In genomic region chr2:118182136-118182535, GRCm38 (mm10) we compare ENCODE assay signal across 31 mouse cellular contexts.
DNase-seq lines count a peak whose midpoint lies in the region; ATAC-seq lines count a peak whose summit lies in the region.
"Had no signal": no experiment of that assay in that cellular context is flagged by ENCODE, and none has a peak within 500 bp of the region (broad histone marks: within the 10 kb centered on the region; RNA-seq: fewer than 3 reads in every experiment).

No protein-coding gene starts in this region.

- no peaks in the 10 kb centered on the region for H3K4me1 ChIP-seq in intestine, embryonic 14.5 days (replicated peaks; ENCODE audit: control insufficient read depth, insufficient read depth, low read length)
- H3K4me1 ChIP-seq in intestine, embryonic 16.5 days (ENCODE audit: control insufficient read depth, insufficient read depth, low read length), result no peaks in the 10 kb centered on the region
- H3K4me1 ChIP-seq in kidney, embryonic 15.5 days, result 0 out of 2 replicates have a peak, but pooled peaks cover 3% of the 10 kb centered on the region
- H3K4me1 ChIP-seq: intestine, embryonic 15.5 days; liver, embryonic 12.5 days; neural tube, embryonic 12.5 days had no signal

- DNase-seq in intestine, embryonic 14.5 days (ENCODE audit: low spot score), result peak; percentile 0
- peak; percentile 40 for DNase-seq in Muller cell, postnatal 12 days (ENCODE audit: inconsistent ontology term)
- DNase-seq in kidney, postnatal 36 days, result peak; percentile 36 to 67
- DNase-seq in urinary bladder, postnatal 14 days (ENCODE audit: low spot score), result no peak
- DNase-seq in embryo, embryonic 11 days, result no peak
- DNase-seq: adrenal gland, postnatal 14 days; cerebellum, adult 11-12 months; cerebellum, adult 9-11 months; heart, postnatal 14 days; liver, postnatal 0 days; lung, postnatal 36 days; right cerebral cortex, adult 18-20 months; right cerebral cortex, postnatal 4 days; thymus, adult 18-20 months; thymus, postnatal 25 days had no signal

- no peak overlapping the region for H3K4me3 ChIP-seq in intestine, embryonic 14.5 days (ENCODE audit: low read depth, low read length)
- no peak overlapping the region for H3K4me3 ChIP-seq in intestine, embryonic 16.5 days (ENCODE audit: low read length)
- H3K4me3 ChIP-seq in kidney, embryonic 15.5 days (replicated peaks), result no peak overlapping the region
- H3K4me3 ChIP-seq: embryonic facial prominence, embryonic 13.5 days; forebrain, embryonic 10.5 days; hindbrain, embryonic 10.5 days; intestine, embryonic 15.5 days; layer of hippocampus, adult 2 months; liver, embryonic 12.5 days; midbrain, embryonic 12.5 days; myocyte; neural tube, embryonic 12.5 days had no signal

- WGBS in intestine, embryonic 14.5 days, result 97% methylated on average over 2 of the region's 2 CpGs
- 87% methylated on average over 2 of the region's 2 CpGs for WGBS in intestine, embryonic 16.5 days
- 89% methylated on average over 2 of the region's 2 CpGs for WGBS in kidney, embryonic 15.5 days

- no peaks in the 10 kb centered on the region for H3K27me3 ChIP-seq in intestine, embryonic 14.5 days (replicated peaks; ENCODE audit: control insufficient read depth, insufficient read depth, low read length)
- H3K27me3 ChIP-seq in intestine, embryonic 16.5 days (replicated peaks; ENCODE audit: control insufficient read depth, insufficient read depth, low read length), result no peaks in the 10 kb centered on the region
- H3K27me3 ChIP-seq in kidney, embryonic 15.5 days, result no peaks in the 10 kb centered on the region
- H3K27me3 ChIP-seq: embryonic facial prominence, embryonic 13.5 days; intestine, embryonic 15.5 days; liver, embryonic 12.5 days; midbrain, embryonic 12.5 days; neural tube, embryonic 12.5 days; Patski had no signal

- H3K4me2 ChIP-seq in intestine, embryonic 14.5 days (ENCODE audit: low read length), result no peak overlapping the region
- H3K4me2 ChIP-seq in intestine, embryonic 16.5 days (ENCODE audit: low read depth, low read length), result no peak overlapping the region
- no peak overlapping the region for H3K4me2 ChIP-seq in kidney, embryonic 15.5 days
- H3K4me2 ChIP-seq: embryonic facial prominence, embryonic 13.5 days; intestine, embryonic 15.5 days; liver, embryonic 12.5 days; midbrain, embryonic 12.5 days; neural tube, embryonic 12.5 days had no signal

- H3K9ac ChIP-seq in intestine, embryonic 14.5 days (ENCODE audit: low read length), result no peak overlapping the region
- no peak overlapping the region for H3K9ac ChIP-seq in intestine, embryonic 16.5 days (ENCODE audit: low read depth, low read length)
- no peak overlapping the region for H3K9ac ChIP-seq in kidney, embryonic 15.5 days
- H3K9ac ChIP-seq: embryonic facial prominence, embryonic 13.5 days; intestine, embryonic 15.5 days; liver, embryonic 12.5 days; liver, postnatal 0 days; midbrain, embryonic 12.5 days; neural tube, embryonic 12.5 days had no signal

- H3K36me3 ChIP-seq in intestine, embryonic 14.5 days (ENCODE audit: control insufficient read depth, insufficient read depth, low read length), result no peaks in the 10 kb centered on the region
- no peaks in the 10 kb centered on the region for H3K36me3 ChIP-seq in intestine, embryonic 16.5 days (ENCODE audit: control insufficient read depth, insufficient read depth, low read length)
- no peaks in the 10 kb centered on the region for H3K36me3 ChIP-seq in kidney, embryonic 15.5 days
- H3K36me3 ChIP-seq: embryonic facial prominence, embryonic 13.5 days; G1E; hindbrain, embryonic 10.5 days; intestine, embryonic 15.5 days; liver, embryonic 12.5 days; midbrain, embryonic 12.5 days; neural tube, embryonic 12.5 days had no signal

- H3K27ac ChIP-seq in intestine, embryonic 14.5 days (ENCODE audit: low read depth), result no peak overlapping the region
- H3K27ac ChIP-seq in intestine, embryonic 16.5 days (ENCODE audit: low read length), result no peak overlapping the region
- H3K27ac ChIP-seq in kidney, embryonic 15.5 days, result peak overlapping the region; percentile 34; the same call in 1 of the 2 replicates
- H3K27ac ChIP-seq: embryonic facial prominence, embryonic 13.5 days; hindbrain, embryonic 10.5 days; intestine, embryonic 15.5 days; layer of hippocampus, adult 2 months; liver, embryonic 12.5 days; midbrain, embryonic 12.5 days; neural tube, embryonic 12.5 days; stomach, postnatal 0 days had no signal

- no peaks in the 10 kb centered on the region; the same call in 1 of the 2 replicates for H3K9me3 ChIP-seq in intestine, embryonic 14.5 days (ENCODE audit: control insufficient read depth, low read length)
- no peaks in the 10 kb centered on the region for H3K9me3 ChIP-seq in intestine, embryonic 16.5 days (ENCODE audit: control insufficient read depth, low read length)
- H3K9me3 ChIP-seq in kidney, embryonic 15.5 days (replicated peaks), result no peaks in the 10 kb centered on the region
- H3K9me3 ChIP-seq: embryonic facial prominence, embryonic 13.5 days; G1E; intestine, embryonic 15.5 days; liver, embryonic 12.5 days; midbrain, embryonic 12.5 days had no signal

- no peak for ATAC-seq in intestine, embryonic 14.5 days (replicated peaks; ENCODE audit: low FRiP score, low TSS enrichment, low read depth)
- no peak for ATAC-seq in intestine, embryonic 16.5 days
- no peak for ATAC-seq in kidney, embryonic 15.5 days (replicated peaks; ENCODE audit: low FRiP score)
- ATAC-seq: forebrain, embryonic 16.5 days; hindbrain, embryonic 16.5 days; intestine, embryonic 15.5 days; liver, embryonic 12.5 days; liver, postnatal 0 days; Patski had no signal

Comparison
In these comparisons a context has a peak if more than half of its experiments do, and no peak if none do; other contexts are left out.
1. DNase-seq: peak in intestine, embryonic 14.5 days (single experiment), Muller cell, postnatal 12 days (single experiment) and kidney, postnatal 36 days (2 of 2); none in urinary bladder, postnatal 14 days (single experiment) and embryo, embryonic 11 days (single experiment).